Mouse (Mus musculus): ENCODE measurements around the gene Gm10337.
A peak's percentile ranks its signal among the peaks of the same experiment; 100 is the strongest.

GRCm38 (mm10) chr15:102516728-102517404, 13.3 kb downstream of the Gm10337 start, which contains the start of gene Map3k12:
- no peak for TF ChIP-seq CEBPB (IDR thresholded peaks at IDR 0.05; ENCODE audit: insufficient read depth, poor library complexity, severe bottlenecking)
- TF ChIP-seq MAX (IDR thresholded peaks at IDR 0.05; ENCODE audit: low read depth), result no peak
- peak; percentile 46 for TF ChIP-seq POLR2A (IDR thresholded peaks at IDR 0.05; ENCODE audit: insufficient read length, low read depth)
- TF ChIP-seq USF1 (IDR thresholded peaks at IDR 0.05; ENCODE audit: low read depth), result no peak
- no peak for TF ChIP-seq TCF12 (IDR thresholded peaks at IDR 0.05; ENCODE audit: insufficient read depth, poor library complexity, severe bottlenecking)
